Comparison of ENCODE assay signal across 8 mouse cellular contexts in the genomic region with DNA sequence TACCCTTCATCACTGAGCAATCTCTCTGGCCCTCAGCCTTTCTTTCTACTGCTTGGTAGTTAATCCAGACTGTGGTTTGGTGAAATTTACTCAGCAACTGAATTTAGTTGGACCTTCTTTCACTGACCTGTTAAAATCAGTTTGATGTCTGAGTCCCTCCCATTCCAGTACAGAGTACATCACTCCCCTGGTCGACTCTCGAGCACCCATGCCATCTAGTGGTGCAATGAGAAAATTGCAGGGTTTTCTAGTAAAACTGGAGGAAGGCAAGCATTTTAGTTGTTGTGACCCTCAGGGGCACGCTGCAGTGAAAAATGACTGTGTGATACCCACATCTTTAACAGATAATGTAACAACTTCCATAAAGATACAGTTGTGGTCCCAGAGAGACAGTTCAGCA. TPM values are rescaled to one million over a fixed set of nuclear protein-coding genes. Genes with fewer than 3 reads are reported as not detected.
DNase-seq lines count a peak whose midpoint lies in the region; TF ChIP-seq lines count a peak whose summit lies in the region.
"Had no signal": no experiment of that assay in that cellular context is flagged by ENCODE, and none has a peak within 500 bp of the region (broad histone marks: within the 10 kb centered on the region; RNA-seq: fewer than 3 reads in every experiment).

No protein-coding gene starts in this region.

- peaks cover 61% of the 10 kb centered on the region for H3K4me1 ChIP-seq in E14TG2a.4 (replicated peaks; ENCODE audit: low read depth, low read length)
- no peaks in the 10 kb centered on the region for H3K4me1 ChIP-seq in cerebellum, adult 2 months (ENCODE audit: control insufficient read depth, insufficient read depth, low read length)
- H3K4me1 ChIP-seq in lung, adult 2 months (ENCODE audit: control insufficient read depth, insufficient read depth, low read length): 0 out of 2 replicates have a peak, but pooled peaks cover 5% of the 10 kb centered on the region

- H3K36me3 ChIP-seq in E14TG2a.4 (ENCODE audit: insufficient read depth, low read length): no peaks in the 10 kb centered on the region
- H3K36me3 ChIP-seq: heart, embryonic 15.5 days had no signal

- no peak overlapping the region for H3K27ac ChIP-seq in cerebellum, adult 2 months (ENCODE audit: insufficient read depth, low read length)
- H3K27ac ChIP-seq: heart, embryonic 15.5 days had no signal

- DNase-seq in 416B (ENCODE audit: low read depth): peak; percentile 69
- DNase-seq in cerebellum, adult 2 months: peak; percentile 27 to 29
- peak; percentile 74 for DNase-seq in forelimb bud, embryonic 11.5 days (ENCODE audit: low read depth, low spot score)
- peak; percentile 28 for DNase-seq in kidney, adult 8-10 months
- peak; percentile 24 for DNase-seq in lung, adult 2 months
- DNase-seq in retina, adult 2 months (ENCODE audit: low read depth, low spot score): peak; percentile 23

- no peak overlapping the region for H3K4me3 ChIP-seq in E14TG2a.4 (replicated peaks; ENCODE audit: low read length)
- H3K4me3 ChIP-seq in cerebellum, adult 2 months (replicated peaks; ENCODE audit: insufficient read depth, low read depth, low read length): no peak overlapping the region
- H3K4me3 ChIP-seq in lung, adult 2 months (replicated peaks; ENCODE audit: extremely low read depth, low read depth, low read length): no peak overlapping the region
- H3K4me3 ChIP-seq: heart, embryonic 15.5 days had no signal

- no peaks in the 10 kb centered on the region for H3K27me3 ChIP-seq in E14TG2a.4 (ENCODE audit: insufficient read depth, low read length)
- no peaks in the 10 kb centered on the region for H3K27me3 ChIP-seq in cerebellum, adult 2 months (ENCODE audit: control insufficient read depth, insufficient read depth, low read length)
- H3K27me3 ChIP-seq: heart, embryonic 15.5 days had no signal

- TF ChIP-seq CTCF in E14TG2a.4 (conservative IDR thresholded peaks at IDR 0.05; ENCODE audit: low read length): peak; percentile 89
- peak; percentile 82 for TF ChIP-seq CTCF in cerebellum, adult 2 months (IDR thresholded peaks at IDR 0.05; ENCODE audit: borderline replicate concordance, insufficient read depth, low read depth, low read length)
- TF ChIP-seq CTCF in lung, adult 2 months (IDR thresholded peaks at IDR 0.05; ENCODE audit: insufficient read depth, low read length): peak; percentile 67

- no peak for TF ChIP-seq POLR2A in cerebellum, adult 2 months (IDR thresholded peaks at IDR 0.05; ENCODE audit: borderline replicate concordance, insufficient read depth, low read length)
- TF ChIP-seq POLR2A in lung, adult 2 months (IDR thresholded peaks at IDR 0.05; ENCODE audit: borderline replicate concordance, extremely low read depth, low read depth, low read length): no peak

- no peaks in the 10 kb centered on the region for H3K9me3 ChIP-seq in E14TG2a.4 (ENCODE audit: low read length)
- H3K9me3 ChIP-seq: heart, embryonic 15.5 days had no signal

- whole genome bisulfite sequencing in cerebellum, adult 2 months: 10% methylated on average over 3 of the region's 3 CpGs
- WGBS in lung, adult 2 months: 7% methylated on average over 3 of the region's 3 CpGs

RNA-seq across cellular contexts. Expression of a gene that starts 41.5 kb away (rescaled TPM):
- polyA plus RNA-seq in cerebellum, adult 2 months (2012; rRNA removed): 9.8 and 10.0 TPM in 2 replicates
- polyA plus RNA-seq in lung, adult 2 months (2012; rRNA removed): 1.4 and 2.0 TPM in 2 replicates

Comparison
In these comparisons a context has a peak if more than half of its experiments do, and no peak if none do; other contexts are left out.
1. DNase-seq: peak in every context shown above with its lines; median percentile 74 in forelimb bud, embryonic 11.5 days; 69 in 416B; 28 in cerebellum, adult 2 months; 28 in kidney, adult 8-10 months; 24 in lung, adult 2 months; 23 in retina, adult 2 months.